Mouse (Mus musculus) lung, embryonic 14.5 days (tissue): ENCODE measurements at regions not wholly inside any gene's neighbourhood (a gene's known extent, or its start where the extent isn't known, plus 50 kb on each side); places are given as distances from the start of the nearest gene placed in this dataset.

Experiments
- ATAC-seq: fragments of 200-750 bp; cut with Nextera tagmentation; 2 replicates; pipeline ENCODE4 v1.8.0; 2017; ENCODE audit warnings: mild to moderate bottlenecking, moderate TSS enrichment, moderate library complexity; ENCODE audit not compliant: insufficient read depth
- DNase-seq: peaks from one replicate; pipeline ENCODE4 v3.0.0-alpha.2; 2015
- H3K27ac ChIP-seq: fragments of 300-500 bp; sonication (generic); 2 replicates; pipeline ENCODE4 v1.5.1; 2014; ENCODE audit warnings: low read depth, mild to moderate bottlenecking, moderate library complexity
- H3K27me3 ChIP-seq: fragments of 300-500 bp; sonication (generic); 2 replicates; pipeline ENCODE4 v1.6.1; 2014; ENCODE audit warnings: low read length, control low read depth; ENCODE audit not compliant: insufficient read depth
- H3K36me3 ChIP-seq: fragments of 300-500 bp; sonication (generic); 2 replicates; pipeline ENCODE4 v1.6.1; 2014; ENCODE audit warnings: control low read depth; ENCODE audit not compliant: insufficient read depth
- H3K4me1 ChIP-seq: fragments of 300-500 bp; sonication (generic); 2 replicates; pipeline ENCODE4 v1.6.1; 2014; ENCODE audit warnings: antibody characterized with exemption, control low read depth; ENCODE audit not compliant: insufficient read depth
- H3K4me2 ChIP-seq: fragments of 300-500 bp; sonication (generic); 2 replicates; pipeline ENCODE4 v1.6.1; 2014; ENCODE audit warnings: mild to moderate bottlenecking
- H3K4me3 ChIP-seq: fragments of 300-500 bp; sonication (generic); 2 replicates; pipeline ENCODE4 v1.5.1; 2014; ENCODE audit warnings: low read depth, low read length
- H3K9ac ChIP-seq: fragments of 300-500 bp; sonication (generic); 2 replicates; pipeline ENCODE4 v1.6.1; 2014
- H3K9me3 ChIP-seq: fragments of 300-500 bp; sonication (generic); 2 replicates; pipeline ENCODE4 v1.6.1; 2016; ENCODE audit warnings: low read depth, low read length, control low read depth
- CTCF ChIP-seq: IDR thresholded peaks from 2 replicates; pipeline ENCODE4 v1.5.1; 2016; ENCODE audit warnings: antibody characterized with exemption, low read depth
- WGBS: fragments of 180-500 bp; shearing (Covaris S2); extraction: QIAGEN DNeasy Blood & Tissue Kit; methylation state at CpG from one replicate; pipeline ENCODE4 v1.1.7; 2014; 5-methylcytosine and 5-hydroxymethylcytosine counted together

- no peak overlapping the region for H3K9ac ChIP-seq
- no peaks in the 10 kb centered on the region for H3K4me1 ChIP-seq
- H3K4me3 ChIP-seq = no peak overlapping the region
- TF ChIP-seq CTCF = no peak
- no peaks in the 10 kb centered on the region for H3K9me3 ChIP-seq
- H3K27me3 ChIP-seq = no peaks in the 10 kb centered on the region
- no peak overlapping the region for H3K4me2 ChIP-seq
- WGBS = 38% methylated on average over 9 of the region's 9 CpGs
- H3K27ac ChIP-seq = no peak overlapping the region
- DNase-seq (peak; percentile 24), ATAC-seq (no peak)
- H3K36me3 ChIP-seq = no peaks in the 10 kb centered on the region
Measured at GRCm38 (mm10) chr13:48316747-48317146, 55.7 kb downstream of the Id4 start.

- ATAC-seq = no peak
Measured at GRCm38 (mm10) chr13:48317457-48317856, 56.4 kb downstream of the Id4 start.

GRCm38 (mm10) chr13:48319001-48319400 lies 58.0 kb downstream of the Id4 start:
- Histone ChIP-seq H3K36me3 (no peaks in the 10 kb centered on the region), H3K9me3 (no peaks in the 10 kb centered on the region), H3K4me3 (no peak overlapping the region), H3K4me1 (no peaks in the 10 kb centered on the region), H3K9ac (no peak overlapping the region), H3K4me2 (no peak overlapping the region), H3K27me3 (no peaks in the 10 kb centered on the region), H3K27ac (no peak overlapping the region)
- WGBS = 66% methylated on average over 7 of the region's 7 CpGs
- no peak for ATAC-seq
- no peak for TF ChIP-seq CTCF
- no peak for DNase-seq

More at GRCm38 (mm10) chr13:48317457-48317856, 56.4 kb downstream of the Id4 start:
- Histone ChIP-seq H3K9ac (no peak overlapping the region), H3K9me3 (no peaks in the 10 kb centered on the region), H3K4me3 (no peak overlapping the region), H3K4me1 (no peaks in the 10 kb centered on the region), H3K36me3 (no peaks in the 10 kb centered on the region), H3K4me2 (no peak overlapping the region), H3K27ac (no peak overlapping the region), H3K27me3 (no peaks in the 10 kb centered on the region)
- DNase-seq = no peak
- 31% methylated on average over 7 of the region's 7 CpGs for WGBS
- no peak for TF ChIP-seq CTCF

GRCm38 (mm10) chr13:48324290-48324718 lies 63.3 kb downstream of the Id4 start:
- DNase-seq (peak; percentile 37), ATAC-seq (no peak)
- no peak overlapping the region for H3K27ac ChIP-seq
- H3K4me2 ChIP-seq = peak overlapping the region; percentile 18; the same call in 1 of the 2 replicates
- WGBS = 6% methylated on average over 8 of the region's 8 CpGs
- no peaks in the 10 kb centered on the region for H3K9me3 ChIP-seq
- no peak overlapping the region for H3K4me3 ChIP-seq
- no peaks in the 10 kb centered on the region for H3K36me3 ChIP-seq
- no peak overlapping the region for H3K9ac ChIP-seq
- no peak for TF ChIP-seq CTCF
- H3K4me1 ChIP-seq = no peaks in the 10 kb centered on the region
- no peaks in the 10 kb centered on the region for H3K27me3 ChIP-seq

- ATAC-seq = no peak
- no peak for DNase-seq
- Histone ChIP-seq H3K4me2 (no peak overlapping the region), H3K27me3 (no peaks in the 10 kb centered on the region), H3K4me3 (no peak overlapping the region), H3K36me3 (no peaks in the 10 kb centered on the region), H3K27ac (no peak overlapping the region), H3K9ac (no peak overlapping the region), H3K9me3 (no peaks in the 10 kb centered on the region), H3K4me1 (0 out of 2 replicates have a peak, but pooled peaks cover 2% of the 10 kb centered on the region)
- 64% methylated on average over 11 of the region's 11 CpGs for WGBS
- no peak for TF ChIP-seq CTCF
Measured at GRCm38 (mm10) chr13:48330619-48331018, 69.6 kb downstream of the Id4 start.

GRCm38 (mm10) chr13:48336135-48336534 lies 75.1 kb downstream of the Id4 start:
- no peak for TF ChIP-seq CTCF
- H3K27ac ChIP-seq = no peak overlapping the region
- H3K9me3 ChIP-seq = no peaks in the 10 kb centered on the region
- no peak overlapping the region for H3K4me2 ChIP-seq
- H3K9ac ChIP-seq = no peak overlapping the region
- no peak overlapping the region for H3K4me3 ChIP-seq
- H3K27me3 ChIP-seq = no peaks in the 10 kb centered on the region
- H3K4me1 ChIP-seq = no peaks in the 10 kb centered on the region
- DNase-seq = peak; percentile 19
- ATAC-seq = no peak
- WGBS = 53% methylated on average over 13 of the region's 13 CpGs
- no peaks in the 10 kb centered on the region for H3K36me3 ChIP-seq

- ATAC-seq = no peak
- H3K27ac ChIP-seq = no peak overlapping the region
- peak; percentile 30 for DNase-seq
- H3K36me3 ChIP-seq = no peaks in the 10 kb centered on the region
- WGBS = 66% methylated on average over 11 of the region's 11 CpGs
- no peak overlapping the region for H3K4me3 ChIP-seq
- H3K9me3 ChIP-seq = no peaks in the 10 kb centered on the region
- no peak overlapping the region for H3K4me2 ChIP-seq
- TF ChIP-seq CTCF = no peak
- no peak overlapping the region for H3K9ac ChIP-seq
- H3K27me3 ChIP-seq = no peaks in the 10 kb centered on the region
- no peaks in the 10 kb centered on the region for H3K4me1 ChIP-seq
Measured at GRCm38 (mm10) chr13:48336602-48337001, 75.6 kb downstream of the Id4 start.

- H3K9me3 ChIP-seq = no peaks in the 10 kb centered on the region
- H3K27me3 ChIP-seq = no peaks in the 10 kb centered on the region
- no peak for ATAC-seq
- no peak overlapping the region for H3K9ac ChIP-seq
- H3K4me1 ChIP-seq = no peaks in the 10 kb centered on the region
- H3K4me2 ChIP-seq = no peak overlapping the region
- WGBS = 35% methylated on average over 6 of the region's 6 CpGs
- TF ChIP-seq CTCF = no peak
- no peak overlapping the region for H3K27ac ChIP-seq
- DNase-seq = peak; percentile 40
- no peaks in the 10 kb centered on the region for H3K36me3 ChIP-seq
- H3K4me3 ChIP-seq = no peak overlapping the region
Measured at GRCm38 (mm10) chr13:48338561-48338960, 77.5 kb downstream of the Id4 start.
